Mouse (Mus musculus) stomach, embryonic 14.5 days (tissue): ENCODE data around the gene App. TPM values are rescaled to one million over a fixed set of nuclear protein-coding genes. Genes with fewer than 3 reads are reported as not detected.

ENCODE experiments used
- ATAC-seq: fragments of 200-750 bp; cut with Nextera tagmentation; 2 replicates; pipeline ENCODE4 v1.8.0; 2017; ENCODE audit warnings: low read depth, moderate TSS enrichment; ENCODE audit not compliant: insufficient number of reproducible peaks, insufficient read depth, low FRiP score
- H3K27ac ChIP-seq: fragments of 300-500 bp; sonication (generic); 2 replicates; pipeline ENCODE4 v1.5.1; 2014; ENCODE audit warnings: mild to moderate bottlenecking, low read length, moderate library complexity, mixed read lengths
- H3K27me3 ChIP-seq: fragments of 300-500 bp; sonication (generic); 2 replicates; pipeline ENCODE4 v1.6.1; 2014; ENCODE audit warnings: low read length, control low read depth, mixed read lengths; ENCODE audit not compliant: control insufficient read depth, insufficient read depth
- H3K36me3 ChIP-seq: fragments of 300-500 bp; sonication (generic); 2 replicates; pipeline ENCODE4 v1.6.1; 2014; ENCODE audit warnings: mild to moderate bottlenecking, control low read depth, low read length, moderate library complexity, mixed read lengths; ENCODE audit not compliant: control insufficient read depth, insufficient read depth
- H3K4me1 ChIP-seq: fragments of 300-500 bp; sonication (generic); 2 replicates; pipeline ENCODE4 v1.6.1; 2014; ENCODE audit warnings: low read length, control low read depth, mixed read lengths; ENCODE audit not compliant: control insufficient read depth, insufficient read depth
- H3K4me2 ChIP-seq: fragments of 300-500 bp; sonication (generic); replicated peaks from 2 replicates; pipeline ENCODE4 v1.6.1; 2014; ENCODE audit warnings: low read depth, low read length, control low read depth
- H3K4me3 ChIP-seq: fragments of 300-500 bp; sonication (generic); 2 replicates; pipeline ENCODE4 v1.5.1; 2014; ENCODE audit warnings: low read depth, low read length, control low read depth
- H3K9ac ChIP-seq: fragments of 300-500 bp; sonication (generic); replicated peaks from 2 replicates; pipeline ENCODE4 v1.6.1; 2014; ENCODE audit warnings: low read depth, mild to moderate bottlenecking, control low read depth, low read length, moderate library complexity, mixed read lengths
- H3K9me3 ChIP-seq: fragments of 300-500 bp; sonication (generic); 2 replicates; pipeline ENCODE4 v1.6.1; 2016; ENCODE audit warnings: low read depth, low read length, control low read depth; ENCODE audit not compliant: control insufficient read depth
- WGBS: fragments of 180-500 bp; shearing (Covaris S2); extraction: QIAGEN DNeasy Blood & Tissue Kit; methylation state at CpG from one replicate; pipeline ENCODE4 v1.1.7; 2014; 5-methylcytosine and 5-hydroxymethylcytosine counted together
- polyA plus RNA-seq: library from polyadenylated mRNA; unstranded; fragments of >200 nt; fragmentation: Nextera tagmentation; extraction: Ambion mirVana; gene quantifications from 2 replicates; pipeline ENCODE4 v1.2.1, GENCODE M21; 2014

The App gene
- polyA plus RNA-seq, 1 experiment from 2014 or later, result 160 TPM

DNA sequence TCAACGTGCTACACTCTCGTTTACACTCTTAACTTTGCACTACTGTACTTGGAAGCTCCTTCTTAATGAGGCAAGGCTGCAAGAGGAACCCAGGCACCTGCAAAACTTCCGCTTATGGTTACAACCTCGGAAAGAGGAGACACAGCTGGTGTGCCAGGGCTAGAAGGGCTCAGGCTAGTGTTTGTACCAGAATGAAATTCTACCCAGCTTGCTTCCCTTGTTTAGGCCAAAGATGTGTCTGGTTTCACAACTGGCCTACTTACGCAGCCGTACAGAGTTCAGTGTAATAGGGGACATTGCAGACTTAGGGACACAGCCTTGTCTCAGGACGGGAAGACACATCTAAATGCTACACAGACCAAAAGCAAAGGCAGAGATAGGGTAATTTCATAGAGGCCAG is 173.3 kb downstream of the App start:
- Histone ChIP-seq H3K36me3 (peaks cover 6% of the 10 kb centered on the region; the same call in 1 of the 2 replicates), H3K27ac (no peak overlapping the region), H3K4me2 (no peak overlapping the region), H3K9me3 (no peaks in the 10 kb centered on the region), H3K9ac (no peak overlapping the region), H3K4me3 (no peak overlapping the region), H3K4me1 (0 out of 2 replicates have a peak, but pooled peaks cover 4% of the 10 kb centered on the region), H3K27me3 (no peaks in the 10 kb centered on the region)
- no peak for ATAC-seq
- 72% methylated on average over 7 of the region's 7 CpGs for WGBS

DNA sequence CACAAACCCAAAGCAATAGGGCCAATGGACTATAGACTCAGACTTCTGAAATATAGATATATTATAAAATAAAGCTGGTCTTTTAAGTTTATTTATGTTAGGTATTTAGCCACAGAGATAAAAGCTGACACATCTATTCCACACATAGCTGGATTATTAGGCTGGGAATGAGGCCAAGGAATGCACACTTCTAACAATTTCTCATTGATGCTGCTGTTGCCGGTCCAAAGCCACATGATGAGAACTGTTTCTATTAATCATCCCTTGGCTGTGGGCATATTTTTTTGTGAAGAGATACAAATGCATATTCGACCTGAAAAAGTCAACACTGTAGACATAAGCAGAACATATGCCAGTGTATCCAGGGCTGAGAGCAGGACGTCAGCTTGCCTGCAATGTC is 176.0 kb downstream of the App start:
- no peak for ATAC-seq
- H3K4me3 ChIP-seq, result no peak overlapping the region
- H3K4me2 ChIP-seq, result no peak overlapping the region
- H3K27me3 ChIP-seq, result no peaks in the 10 kb centered on the region
- no peak overlapping the region for H3K9ac ChIP-seq
- H3K27ac ChIP-seq, result no peak overlapping the region
- H3K4me1 ChIP-seq, result 0 out of 2 replicates have a peak, but pooled peaks cover 4% of the 10 kb centered on the region
- peaks cover 3% of the 10 kb centered on the region; the same call in 1 of the 2 replicates for H3K36me3 ChIP-seq
- 38% methylated on average over 3 of the region's 3 CpGs for WGBS
- no peaks in the 10 kb centered on the region for H3K9me3 ChIP-seq

DNA sequence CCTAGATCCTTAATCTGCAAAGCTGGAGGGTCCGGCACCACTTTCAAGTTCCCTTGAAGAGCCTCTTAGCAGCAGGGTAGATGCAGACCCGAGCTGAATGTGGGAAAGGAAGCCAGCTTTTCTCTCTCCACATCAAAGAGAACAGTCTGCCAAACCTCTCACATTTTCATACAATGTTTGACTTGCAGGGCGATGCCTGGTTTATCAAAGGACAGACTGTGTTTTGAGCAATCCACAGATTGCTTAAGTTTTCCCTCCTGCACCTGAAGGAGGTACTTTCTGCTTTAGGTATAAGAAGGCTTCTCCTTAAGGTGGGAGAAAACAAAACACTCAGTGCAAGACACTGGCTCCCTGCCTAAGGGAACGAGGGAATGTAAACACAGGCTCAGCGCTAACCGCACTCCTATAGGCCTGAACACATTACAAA is 178.1 kb downstream of the App start:
- Histone ChIP-seq H3K9me3 (no peaks in the 10 kb centered on the region), H3K9ac (no peak overlapping the region), H3K36me3 (no peaks in the 10 kb centered on the region; the same call in 1 of the 2 replicates), H3K4me1 (0 out of 2 replicates have a peak, but pooled peaks cover 4% of the 10 kb centered on the region), H3K27me3 (no peaks in the 10 kb centered on the region), H3K4me3 (no peak overlapping the region), H3K27ac (peak overlapping the region; percentile 53; the same call in 1 of the 2 replicates), H3K4me2 (no peak overlapping the region)
- ATAC-seq, result peak; percentile 61
- WGBS, result 19% methylated on average over 6 of the region's 6 CpGs

DNA sequence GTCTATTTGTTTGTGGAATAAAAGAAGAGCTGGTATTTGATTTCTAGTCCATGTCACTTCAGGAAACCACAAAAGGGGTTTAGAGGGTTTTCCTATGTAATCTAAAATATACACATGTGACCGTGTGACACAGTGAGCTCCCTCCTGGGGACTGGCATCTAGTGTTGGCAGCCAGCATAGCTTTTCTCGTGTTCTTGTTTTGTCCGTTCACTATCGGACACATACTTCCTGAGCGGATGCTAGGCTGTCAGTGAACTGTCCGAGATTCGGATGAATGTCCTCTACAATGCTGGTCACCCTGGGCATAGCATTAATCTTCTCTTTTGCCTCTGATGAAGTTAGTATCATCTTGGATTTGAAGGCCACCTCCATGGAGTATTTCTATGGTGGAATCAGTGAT is 180.7 kb downstream of the App start:
- Histone ChIP-seq H3K4me1 (0 out of 2 replicates have a peak, but pooled peaks cover 4% of the 10 kb centered on the region), H3K27me3 (no peaks in the 10 kb centered on the region), H3K4me2 (no peak overlapping the region), H3K27ac (no peak overlapping the region), H3K9me3 (no peaks in the 10 kb centered on the region), H3K9ac (no peak overlapping the region), H3K4me3 (no peak overlapping the region), H3K36me3 (no peaks in the 10 kb centered on the region; the same call in 1 of the 2 replicates)
- 93% methylated on average over 7 of the region's 7 CpGs for WGBS
- ATAC-seq, result no peak

DNA sequence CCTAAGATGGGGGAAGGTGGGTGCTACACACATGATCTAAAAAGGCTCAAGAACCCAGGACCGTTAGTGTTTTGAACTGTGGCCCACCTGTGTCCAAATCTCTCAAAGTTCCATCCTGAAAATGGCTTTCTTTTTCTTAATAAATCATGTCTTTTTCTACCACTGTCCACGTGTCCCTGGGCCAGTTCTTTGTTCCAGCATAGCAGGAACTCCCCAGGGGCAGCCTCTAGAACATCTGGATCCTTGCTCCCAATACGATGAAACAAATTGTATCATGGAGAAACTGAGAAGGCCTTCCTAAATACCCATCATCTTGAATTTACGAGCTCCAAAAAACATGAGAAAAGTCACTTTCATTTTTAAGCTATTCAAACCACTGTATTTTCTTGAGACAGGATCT is 182.6 kb downstream of the App start:
- no peak overlapping the region for H3K4me3 ChIP-seq
- 81% methylated on average over 4 of the region's 4 CpGs for WGBS
- no peak overlapping the region for H3K4me2 ChIP-seq
- no peaks in the 10 kb centered on the region; the same call in 1 of the 2 replicates for H3K36me3 ChIP-seq
- no peak overlapping the region for H3K27ac ChIP-seq
- no peaks in the 10 kb centered on the region for H3K9me3 ChIP-seq
- no peak overlapping the region for H3K9ac ChIP-seq
- 0 out of 2 replicates have a peak, but pooled peaks cover 3% of the 10 kb centered on the region for H3K4me1 ChIP-seq
- no peak for ATAC-seq
- no peaks in the 10 kb centered on the region for H3K27me3 ChIP-seq

DNA sequence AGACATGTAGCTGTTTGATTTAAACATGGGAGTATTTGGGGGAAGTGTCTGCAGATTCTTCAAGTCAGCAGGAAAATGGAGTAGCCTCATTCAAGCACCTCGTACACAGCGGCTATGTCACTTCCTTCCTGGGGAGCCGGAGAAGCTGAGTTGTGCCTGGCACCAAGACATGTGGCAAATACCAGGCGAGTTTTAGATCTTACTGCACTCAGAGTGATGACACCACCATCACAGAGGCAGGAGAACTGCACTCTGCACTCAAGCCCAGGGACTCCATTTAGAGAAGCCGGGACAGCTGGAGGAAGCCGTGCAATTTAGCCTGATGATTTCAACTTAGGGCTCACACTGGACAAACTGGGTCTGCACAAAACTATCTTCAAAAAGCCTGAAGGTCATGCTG is 183.6 kb downstream of the App start:
- Histone ChIP-seq H3K4me1 (0 out of 2 replicates have a peak, but pooled peaks cover 4% of the 10 kb centered on the region), H3K9ac (no peak overlapping the region), H3K4me2 (no peak overlapping the region), H3K36me3 (no peaks in the 10 kb centered on the region; the same call in 1 of the 2 replicates), H3K27me3 (no peaks in the 10 kb centered on the region), H3K27ac (no peak overlapping the region), H3K9me3 (no peaks in the 10 kb centered on the region), H3K4me3 (no peak overlapping the region)
- no peak for ATAC-seq
- WGBS, result 60% methylated on average over 6 of the region's 6 CpGs

DNA sequence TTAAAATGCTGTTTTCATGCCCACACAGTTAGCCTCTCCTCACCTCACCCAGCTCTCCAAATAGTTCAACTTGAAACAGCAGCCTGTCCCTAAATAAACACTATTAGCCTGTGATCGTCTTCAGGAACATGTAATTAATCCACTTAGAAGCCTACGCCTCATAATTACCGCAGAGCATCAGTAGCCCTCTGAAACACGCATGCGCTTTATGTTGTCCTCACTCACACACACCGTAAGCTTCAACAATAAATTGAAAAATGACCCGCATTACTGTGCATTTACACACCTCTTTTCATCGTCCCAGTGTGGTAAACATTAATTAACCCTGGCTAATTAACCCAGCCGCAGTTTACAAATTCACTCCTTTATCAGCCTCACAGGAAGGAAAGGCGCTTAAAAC is 184.1 kb downstream of the App start:
- Histone ChIP-seq H3K4me1 (0 out of 2 replicates have a peak, but pooled peaks cover 4% of the 10 kb centered on the region), H3K9me3 (no peaks in the 10 kb centered on the region), H3K4me2 (no peak overlapping the region), H3K27ac (no peak overlapping the region), H3K27me3 (no peaks in the 10 kb centered on the region), H3K36me3 (no peaks in the 10 kb centered on the region; the same call in 1 of the 2 replicates), H3K9ac (no peak overlapping the region), H3K4me3 (no peak overlapping the region)
- WGBS, result 80% methylated on average over 10 of the region's 10 CpGs
- ATAC-seq, result no peak

DNA sequence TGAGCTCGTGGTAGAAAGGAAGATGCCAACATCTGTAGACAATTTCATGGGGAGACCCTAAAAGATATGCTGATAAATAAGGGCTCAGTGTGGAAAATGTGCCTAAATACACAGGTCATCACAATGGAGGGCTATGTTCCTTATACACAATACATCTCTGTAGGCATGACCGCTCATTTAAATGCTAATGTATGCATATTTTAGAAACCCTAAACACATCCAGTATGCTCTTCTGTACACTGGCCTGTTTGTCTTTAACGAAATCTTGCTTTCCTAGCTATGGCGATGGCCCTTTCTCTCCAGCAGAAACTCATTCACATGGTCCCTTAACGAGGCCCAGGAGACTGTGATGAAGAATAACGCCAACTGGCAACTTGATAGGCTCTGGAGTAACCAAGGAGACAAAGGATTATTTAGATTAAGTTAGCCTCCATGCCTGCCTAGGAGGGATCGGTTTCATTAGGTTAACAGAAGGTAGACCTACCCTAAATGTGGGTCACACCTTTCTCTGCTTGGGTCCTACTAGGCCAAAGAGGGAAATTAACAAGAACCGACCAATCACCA is 185.8 kb downstream of the App start:
- Histone ChIP-seq H3K9ac (no peak overlapping the region), H3K27me3 (no peaks in the 10 kb centered on the region), H3K36me3 (no peaks in the 10 kb centered on the region; the same call in 1 of the 2 replicates), H3K4me2 (no peak overlapping the region), H3K4me1 (0 out of 2 replicates have a peak, but pooled peaks cover 4% of the 10 kb centered on the region), H3K4me3 (no peak overlapping the region), H3K27ac (no peak overlapping the region), H3K9me3 (no peaks in the 10 kb centered on the region)
- ATAC-seq, result no peak
- 92% methylated on average over 8 of the region's 8 CpGs for WGBS
